9 mouse cellular contexts compared by ENCODE assay signal in the genomic region with DNA sequence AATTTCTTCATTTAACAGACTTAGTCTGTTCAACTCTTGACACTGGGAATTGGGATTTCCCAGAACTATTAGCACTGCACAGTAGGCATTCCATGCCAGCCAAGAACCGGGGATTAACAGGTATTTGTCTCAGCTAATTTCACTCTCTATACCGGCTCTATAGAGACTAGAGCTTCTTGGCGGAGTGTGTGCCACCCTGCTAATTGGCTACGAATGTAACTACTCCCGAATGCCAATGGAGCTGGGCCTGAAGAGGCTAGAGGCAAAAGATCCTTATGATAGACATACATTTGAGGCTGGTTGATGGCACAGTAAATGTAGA.
DNase-seq lines count a peak whose midpoint lies in the region; ATAC-seq and TF ChIP-seq lines count a peak whose summit lies in the region.
"Had no signal": no experiment of that assay in that cellular context is flagged by ENCODE, and none has a peak within 500 bp of the region (broad histone marks: within the 10 kb centered on the region; RNA-seq: fewer than 3 reads in every experiment).

No protein-coding gene starts in this region.

- no peaks in the 10 kb centered on the region for H3K4me1 ChIP-seq in heart, embryonic 13.5 days
- no peaks in the 10 kb centered on the region for H3K4me1 ChIP-seq in CH12.LX (ENCODE audit: control insufficient read depth in 1 of 2, insufficient read depth in 2 of 2)
- no peaks in the 10 kb centered on the region for H3K4me1 ChIP-seq in forebrain, embryonic 13.5 days
- no peaks in the 10 kb centered on the region for H3K4me1 ChIP-seq in midbrain, embryonic 13.5 days (replicated peaks)
- H3K4me1 ChIP-seq: limb, embryonic 15.5 days had no signal

- H3K79me2 ChIP-seq in CH12.LX (replicated peaks; ENCODE audit: control insufficient read depth, extremely low read depth, insufficient read depth, poor library complexity, severe bottlenecking), result no peaks in the 10 kb centered on the region

- TF ChIP-seq RAD21 in CH12.LX (IDR thresholded peaks at IDR 0.05; ENCODE audit: low read depth, low read length), result no peak

- dilution Hi-C loops in CH12.LX (cut with MboI; ENCODE audit: extremely low pct_ligation_motif_present, extremely low pct_unique_long_range_greater_than_20kb, low sequenced_read_pairs), result no loop called here

- in situ Hi-C loops in CH12.LX (cut with MboI; ENCODE audit: low pct_ligation_motif_present, low pct_unique_long_range_greater_than_20kb, low sequenced_read_pairs), result no loop called here

- H3K9ac ChIP-seq in heart, embryonic 13.5 days, result no peak overlapping the region
- no peak overlapping the region for H3K9ac ChIP-seq in CH12.LX (ENCODE audit: insufficient read depth, low read depth)
- no peak overlapping the region for H3K9ac ChIP-seq in forebrain, embryonic 13.5 days
- H3K9ac ChIP-seq in midbrain, embryonic 13.5 days (replicated peaks), result 0 out of 2 replicates have a peak overlapping the region, but pooled peaks have one; percentile 10
- H3K9ac ChIP-seq: limb, embryonic 15.5 days had no signal

- ATAC-seq in heart, embryonic 13.5 days (ENCODE audit: extremely low read depth, insufficient number of reproducible peaks, low FRiP score, low TSS enrichment), result no peak
- ATAC-seq in forebrain, embryonic 13.5 days, result peak; percentile 93
- ATAC-seq in midbrain, embryonic 13.5 days, result peak; percentile 70; the same call in 1 of the 2 replicates

- no peak for TF ChIP-seq POLR2A in CH12.LX (IDR thresholded peaks at IDR 0.05; ENCODE audit: low read depth, low read length)

- intact Hi-C loops in heart, postnatal 10 days (cut with DNase I), result loop anchor here (5.0 to 10.0 kb wide), 4 partner anchors 215 to 817 kb away; partner anchors contain the start of gene Arx

- no peaks in the 10 kb centered on the region for H3K27me3 ChIP-seq in heart, embryonic 13.5 days (replicated peaks)
- H3K27me3 ChIP-seq in CH12.LX (replicated peaks), result no peaks in the 10 kb centered on the region
- H3K27me3 ChIP-seq in forebrain, embryonic 13.5 days, result no peaks in the 10 kb centered on the region
- no peaks in the 10 kb centered on the region for H3K27me3 ChIP-seq in midbrain, embryonic 13.5 days

- no peak for TF ChIP-seq CTCF in CH12.LX (conservative IDR thresholded peaks at IDR 0.05 in 1 of 2, IDR thresholded peaks at IDR 0.05 in 1 of 2; ENCODE audit: low read depth in 2 of 2, low read length in 2 of 2)

- no peak overlapping the region for H3K4me3 ChIP-seq in heart, embryonic 13.5 days
- H3K4me3 ChIP-seq in CH12.LX (replicated peaks in 1 of 3; ENCODE audit: low read depth in 2 of 3, low read length in 2 of 3, poor library complexity in 1 of 3), result no peak overlapping the region
- no peak overlapping the region for H3K4me3 ChIP-seq in forebrain, embryonic 13.5 days
- no peak overlapping the region for H3K4me3 ChIP-seq in midbrain, embryonic 13.5 days (replicated peaks)

- peak overlapping the region; percentile 57; the same call in 1 of the 2 replicates for H3K4me2 ChIP-seq in heart, embryonic 13.5 days
- H3K4me2 ChIP-seq in CH12.LX (ENCODE audit: insufficient read depth, low read depth, poor library complexity, severe bottlenecking), result peak overlapping the region; percentile 71; the same call in 1 of the 2 replicates
- peak overlapping the region; percentile 48; the same call in 1 of the 2 replicates for H3K4me2 ChIP-seq in forebrain, embryonic 13.5 days
- H3K4me2 ChIP-seq in midbrain, embryonic 13.5 days (replicated peaks), result peak overlapping the region; percentile 46

- H3K27ac ChIP-seq in heart, embryonic 13.5 days (replicated peaks), result no peak overlapping the region
- no peak overlapping the region for H3K27ac ChIP-seq in CH12.LX (ENCODE audit: insufficient read depth, low read depth)
- H3K27ac ChIP-seq in forebrain, embryonic 13.5 days, result no peak overlapping the region
- H3K27ac ChIP-seq in midbrain, embryonic 13.5 days, result no peak overlapping the region
- H3K27ac ChIP-seq: limb, embryonic 15.5 days had no signal

- no peak for TF ChIP-seq EP300 in CH12.LX (IDR thresholded peaks at IDR 0.05; ENCODE audit: low read length)

- H3K36me3 ChIP-seq in heart, embryonic 13.5 days, result no peaks in the 10 kb centered on the region
- H3K36me3 ChIP-seq in CH12.LX (replicated peaks in 1 of 2; ENCODE audit: control insufficient read depth in 1 of 2, insufficient read depth in 1 of 2, low read length in 1 of 2), result no peaks in the 10 kb centered on the region
- no peaks in the 10 kb centered on the region for H3K36me3 ChIP-seq in forebrain, embryonic 13.5 days (ENCODE audit: poor library complexity, severe bottlenecking)
- H3K36me3 ChIP-seq in midbrain, embryonic 13.5 days, result no peaks in the 10 kb centered on the region
- H3K36me3 ChIP-seq: limb, embryonic 15.5 days had no signal

- no peaks in the 10 kb centered on the region for H3K9me3 ChIP-seq in heart, embryonic 13.5 days
- no peaks in the 10 kb centered on the region for H3K9me3 ChIP-seq in CH12.LX (replicated peaks; ENCODE audit: low read length)
- no peaks in the 10 kb centered on the region for H3K9me3 ChIP-seq in forebrain, embryonic 13.5 days (replicated peaks)
- H3K9me3 ChIP-seq in midbrain, embryonic 13.5 days, result no peaks in the 10 kb centered on the region
- H3K9me3 ChIP-seq: limb, embryonic 15.5 days had no signal

- 51% methylated on average over 5 of the region's 5 CpGs for WGBS in heart, embryonic 13.5 days
- WGBS in forebrain, embryonic 13.5 days, result 23% methylated on average over 5 of the region's 5 CpGs
- 38% methylated on average over 5 of the region's 5 CpGs for WGBS in midbrain, embryonic 13.5 days

- no peak for DNase-seq in heart, postnatal 10 days
- DNase-seq in CH12.LX (ENCODE audit: extremely low read depth), result no peak
- no peak for DNase-seq in kidney, adult 18-20 months
- no peak for DNase-seq in cerebellum, adult 18-20 months
- no peak for DNase-seq in embryo, embryonic 10.5 days (ENCODE audit: low spot score)

TF ChIP-seq in CH12.LX, 34 proteins besides CTCF, POLR2A, EP300 and RAD21:
- TF ChIP-seq ZMIZ1 (IDR thresholded peaks at IDR 0.05; ENCODE audit: low read depth, low read length) (no peak), CHD2 (IDR thresholded peaks at IDR 0.05; ENCODE audit: low read length) (no peak), JUN (IDR thresholded peaks at IDR 0.05; ENCODE audit: insufficient read depth, low read depth, low read length) (no peak), TBP (conservative IDR thresholded peaks at IDR 0.05; ENCODE audit: low read depth, low read length) (no peak), BHLHE40 (IDR thresholded peaks at IDR 0.05; ENCODE audit: low read depth, low read length) (no peak), MAX (IDR thresholded peaks at IDR 0.05; ENCODE audit: low read length) (no peak), UBTF (IDR thresholded peaks at IDR 0.05; ENCODE audit: low read depth, low read length) (no peak), HCFC1 (IDR thresholded peaks at IDR 0.05; ENCODE audit: low read depth, low read length) (no peak), KAT2A (IDR thresholded peaks at IDR 0.05; ENCODE audit: insufficient replicate concordance, low read length) (no peak), USF2 (conservative IDR thresholded peaks at IDR 0.05; ENCODE audit: low read depth, low read length) (no peak), CHD1 (IDR thresholded peaks at IDR 0.05; ENCODE audit: low read depth, low read length) (no peak), JUND (conservative IDR thresholded peaks at IDR 0.05; ENCODE audit: low read depth, low read length) (no peak), MAZ (IDR thresholded peaks at IDR 0.05; ENCODE audit: low read depth, low read length) (no peak), ZC3H11A (IDR thresholded peaks at IDR 0.05; ENCODE audit: low read depth, low read length) (no peak), NELFE (IDR thresholded peaks at IDR 0.05; ENCODE audit: low read depth, low read length) (no peak), MAFK (IDR thresholded peaks at IDR 0.05; ENCODE audit: insufficient replicate concordance, low read length) (no peak), ETS1 (conservative IDR thresholded peaks at IDR 0.05; ENCODE audit: low read depth, low read length) (no peak), MEF2A (IDR thresholded peaks at IDR 0.05; ENCODE audit: borderline replicate concordance, low read depth, low read length) (no peak)
